Mouse (Mus musculus) embryonic facial prominence, embryonic 15.5 days (tissue): Measurements from ENCODE around the gene Zfp1. TPM values are rescaled to one million over a fixed set of nuclear protein-coding genes. Genes with fewer than 3 reads are reported as not detected.

Experiments
- ATAC-seq: fragments of 200-750 bp; cut with Nextera tagmentation; 2 replicates; pipeline ENCODE4 v1.8.0; 2017; ENCODE audit warnings: low read depth, moderate TSS enrichment; ENCODE audit not compliant: insufficient number of reproducible peaks, low FRiP score, low TSS enrichment
- H3K27ac ChIP-seq: fragments of 300-500 bp; sonication (generic); replicated peaks from 2 replicates; pipeline ENCODE4 v1.5.1; 2015; ENCODE audit warnings: mild to moderate bottlenecking, inconsistent platforms
- H3K27me3 ChIP-seq: fragments of 300-500 bp; sonication (generic); 2 replicates; pipeline ENCODE4 v1.6.1; 2015; ENCODE audit warnings: inconsistent platforms
- H3K36me3 ChIP-seq: fragments of 300-500 bp; sonication (generic); 2 replicates; pipeline ENCODE4 v1.6.1; 2015; ENCODE audit warnings: mild to moderate bottlenecking, inconsistent platforms
- H3K4me1 ChIP-seq: fragments of 300-500 bp; sonication (generic); 2 replicates; pipeline ENCODE4 v1.6.1; 2015; ENCODE audit warnings: inconsistent platforms
- H3K4me2 ChIP-seq: fragments of 300-500 bp; sonication (generic); replicated peaks from 2 replicates; pipeline ENCODE4 v1.6.1; 2015; ENCODE audit warnings: mild to moderate bottlenecking, inconsistent platforms
- H3K4me3 ChIP-seq: fragments of 300-500 bp; sonication (generic); replicated peaks from 2 replicates; pipeline ENCODE4 v1.5.1; 2015; ENCODE audit warnings: mild to moderate bottlenecking, inconsistent platforms
- H3K9ac ChIP-seq: fragments of 300-500 bp; sonication (generic); 2 replicates; pipeline ENCODE4 v1.6.1; 2015; ENCODE audit warnings: inconsistent platforms
- H3K9me3 ChIP-seq: fragments of 300-500 bp; sonication (generic); replicated peaks from 2 replicates; pipeline ENCODE4 v1.6.1; 2016; ENCODE audit warnings: inconsistent platforms
- WGBS: fragments of 180-500 bp; shearing (Covaris S2); methylation state at CpG from one replicate; pipeline ENCODE4 v1.1.7; 2015; 5-methylcytosine and 5-hydroxymethylcytosine counted together
- polyA plus RNA-seq: library from polyadenylated mRNA; unstranded; fragments of >200 nt; fragmentation: Nextera tagmentation; extraction: Ambion mirVana; gene quantifications from 2 replicates; pipeline ENCODE4 v1.2.1, GENCODE M21; 2015

Gene Zfp1
- polyA plus RNA-seq, 1 experiment from 2014 or later, result 25.9 TPM

DNA sequence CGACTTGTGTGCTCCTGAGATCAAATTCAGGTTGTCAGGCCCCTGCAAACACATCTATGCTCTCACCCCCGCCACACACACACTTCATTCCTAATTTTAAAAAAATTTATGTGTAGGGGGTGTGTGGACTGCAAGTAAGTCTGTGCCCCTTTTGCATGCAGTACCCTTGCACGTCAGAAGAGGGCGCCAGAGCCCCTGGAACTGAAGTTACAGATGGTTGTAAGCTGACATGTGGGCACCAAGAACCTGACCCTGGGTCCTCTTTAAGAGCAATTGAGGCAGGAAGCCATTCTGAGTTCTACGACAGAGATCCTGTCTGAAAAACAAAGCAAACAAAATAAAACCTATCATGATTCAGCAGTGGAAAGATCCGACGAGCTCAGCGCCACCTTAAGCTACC, 33.0 kb downstream of the Zfp1 start:
- Histone ChIP-seq H3K4me3 (no peak overlapping the region), H3K4me1 (no peaks in the 10 kb centered on the region), H3K27me3 (no peaks in the 10 kb centered on the region), H3K36me3 (peaks cover 2% of the 10 kb centered on the region), H3K27ac (no peak overlapping the region), H3K4me2 (no peak overlapping the region), H3K9me3 (0 out of 2 replicates have a peak, but pooled peaks cover 4% of the 10 kb centered on the region), H3K9ac (no peak overlapping the region)
- 76% methylated on average over 8 of the region's 8 CpGs for WGBS
- no peak for ATAC-seq

DNA sequence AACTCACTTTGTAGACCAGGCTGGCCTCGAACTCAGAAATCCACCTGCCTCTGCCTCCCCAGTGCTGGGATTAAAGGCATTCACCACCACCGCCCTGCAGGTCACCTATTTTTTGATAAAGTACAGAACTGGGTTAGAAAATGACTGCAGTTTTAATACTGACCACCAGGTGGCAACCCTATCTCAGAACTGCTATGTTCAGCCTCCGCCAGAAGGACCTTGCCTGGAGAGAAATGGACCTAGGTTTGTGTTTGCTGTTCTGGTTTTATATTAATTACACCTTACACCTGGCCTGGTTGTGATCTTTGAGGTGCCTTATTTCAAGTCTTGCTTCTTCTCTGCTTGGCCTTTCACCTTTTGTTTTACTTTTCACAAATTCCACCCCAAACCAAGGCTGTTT, 34.9 kb downstream of the Zfp1 start:
- Histone ChIP-seq H3K36me3 (no peaks in the 10 kb centered on the region), H3K4me1 (no peaks in the 10 kb centered on the region), H3K27me3 (no peaks in the 10 kb centered on the region), H3K4me3 (no peak overlapping the region), H3K4me2 (no peak overlapping the region), H3K27ac (no peak overlapping the region), H3K9ac (no peak overlapping the region), H3K9me3 (0 out of 2 replicates have a peak, but pooled peaks cover 4% of the 10 kb centered on the region)
- WGBS, result 30% methylated on average over 3 of the region's 3 CpGs
- ATAC-seq, result no peak

DNA sequence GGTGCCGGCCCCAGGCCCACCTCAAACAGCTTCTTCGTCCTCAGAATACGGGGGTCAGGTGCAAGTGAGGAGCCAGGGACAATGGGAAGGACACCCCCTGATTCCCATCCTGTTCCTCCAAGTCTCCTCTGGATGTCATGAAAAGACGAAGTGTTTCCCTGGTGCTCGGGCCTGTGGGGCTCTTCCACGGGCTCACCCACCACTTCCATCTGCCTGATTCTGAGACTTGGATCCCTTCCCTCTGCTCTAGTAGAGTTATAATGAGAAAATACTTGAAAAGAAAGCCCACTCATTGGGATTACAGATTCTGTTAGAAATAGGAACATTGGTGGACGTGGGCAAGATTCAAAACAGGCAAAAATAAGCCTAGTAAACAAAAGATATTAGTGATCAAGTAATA, 35.6 kb downstream of the Zfp1 start:
- no peak for ATAC-seq
- no peak overlapping the region for H3K9ac ChIP-seq
- WGBS, result 88% methylated on average over 7 of the region's 7 CpGs
- H3K27me3 ChIP-seq, result no peaks in the 10 kb centered on the region
- H3K9me3 ChIP-seq, result 0 out of 2 replicates have a peak, but pooled peaks cover 4% of the 10 kb centered on the region
- H3K36me3 ChIP-seq, result no peaks in the 10 kb centered on the region
- H3K27ac ChIP-seq, result no peak overlapping the region
- H3K4me2 ChIP-seq, result no peak overlapping the region
- H3K4me1 ChIP-seq, result no peaks in the 10 kb centered on the region
- no peak overlapping the region for H3K4me3 ChIP-seq

DNA sequence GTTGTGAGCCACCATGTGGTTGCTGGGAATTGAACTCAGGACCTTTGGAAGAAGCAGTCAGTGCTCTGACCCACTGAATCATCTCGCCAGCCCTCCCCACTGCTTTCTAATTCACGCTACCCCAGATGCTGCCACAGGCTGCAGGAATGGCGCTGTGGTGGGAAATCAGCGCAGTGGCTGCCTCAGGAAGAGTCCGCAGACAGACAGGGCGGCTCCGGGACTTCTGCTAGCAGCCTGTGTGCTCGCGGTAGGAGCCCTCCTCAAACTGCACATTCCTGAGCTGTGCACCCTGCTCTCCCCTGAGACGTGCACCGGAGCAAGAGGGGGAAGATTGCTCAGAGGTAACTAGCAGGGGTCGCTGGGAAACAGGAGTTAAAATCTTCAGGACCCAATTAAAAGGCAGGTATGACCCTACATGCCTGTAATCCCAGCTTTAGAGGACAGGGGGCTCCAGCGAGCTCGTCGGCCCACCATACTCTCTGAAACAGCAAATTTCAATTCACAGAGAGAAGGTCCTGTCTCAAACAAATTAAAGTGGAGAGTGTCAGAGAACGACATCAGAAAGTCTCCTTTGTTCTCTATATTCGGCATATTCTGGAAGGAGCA, 37.3 kb downstream of the Zfp1 start:
- 0 out of 2 replicates have a peak, but pooled peaks cover 4% of the 10 kb centered on the region for H3K9me3 ChIP-seq
- WGBS, result 33% methylated on average over 17 of the region's 17 CpGs
- no peak for ATAC-seq
- H3K4me2 ChIP-seq, result 0 out of 2 replicates have a peak overlapping the region, but pooled peaks have one; percentile 15
- H3K27ac ChIP-seq, result no peak overlapping the region
- H3K36me3 ChIP-seq, result no peaks in the 10 kb centered on the region
- H3K9ac ChIP-seq, result no peak overlapping the region
- no peaks in the 10 kb centered on the region for H3K4me1 ChIP-seq
- no peaks in the 10 kb centered on the region for H3K27me3 ChIP-seq
- no peak overlapping the region for H3K4me3 ChIP-seq

DNA sequence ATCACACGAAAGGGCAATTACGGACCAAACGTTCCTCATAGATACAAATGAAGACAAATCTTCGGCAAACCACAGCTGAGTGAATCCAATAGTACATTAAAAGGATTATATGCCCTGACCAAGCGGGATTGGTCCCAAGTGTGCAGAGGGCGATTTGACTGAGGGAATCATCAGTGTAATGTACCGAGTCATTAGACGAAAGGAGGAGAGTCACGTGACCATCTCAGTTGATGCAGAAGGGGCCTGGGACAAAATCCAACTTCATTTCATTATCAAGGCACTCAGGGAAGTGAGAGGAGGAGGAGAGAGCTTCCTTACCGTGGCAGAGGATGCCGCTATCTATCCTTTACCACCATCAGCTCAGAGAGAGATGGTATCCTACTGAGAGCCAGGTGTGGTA, 38.0 kb downstream of the Zfp1 start:
- H3K36me3 ChIP-seq, result no peaks in the 10 kb centered on the region
- no peaks in the 10 kb centered on the region for H3K4me1 ChIP-seq
- H3K27ac ChIP-seq, result no peak overlapping the region
- no peak for ATAC-seq
- no peaks in the 10 kb centered on the region for H3K27me3 ChIP-seq
- 0 out of 2 replicates have a peak, but pooled peaks cover 4% of the 10 kb centered on the region for H3K9me3 ChIP-seq
- no peak overlapping the region for H3K4me3 ChIP-seq
- H3K9ac ChIP-seq, result no peak overlapping the region
- no peak overlapping the region for H3K4me2 ChIP-seq
- 69% methylated on average over 11 of the region's 11 CpGs for WGBS

DNA sequence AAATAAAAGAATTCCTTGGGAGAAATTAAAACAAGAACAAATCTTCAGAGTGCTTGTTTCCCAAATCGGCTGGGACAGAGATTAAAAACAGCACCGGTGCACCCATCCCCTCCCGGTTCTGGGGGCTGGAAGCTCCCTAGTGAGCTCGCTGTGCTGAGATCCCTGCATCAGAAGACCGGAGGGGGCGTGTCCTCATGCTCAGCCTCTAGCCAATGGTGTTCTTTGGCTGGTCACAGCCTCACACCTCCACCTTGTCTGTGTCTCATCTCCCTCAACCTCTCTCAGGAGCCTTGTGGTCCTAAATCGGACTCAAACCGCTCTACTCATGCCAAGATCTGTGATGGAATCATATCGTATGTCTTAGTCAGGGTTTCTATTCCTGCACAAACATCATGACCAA, 39.3 kb downstream of the Zfp1 start:
- no peak overlapping the region for H3K9ac ChIP-seq
- H3K27ac ChIP-seq, result no peak overlapping the region
- H3K4me1 ChIP-seq, result no peaks in the 10 kb centered on the region
- 25% methylated on average over 9 of the region's 9 CpGs for WGBS
- H3K4me3 ChIP-seq, result no peak overlapping the region
- H3K36me3 ChIP-seq, result no peaks in the 10 kb centered on the region
- H3K27me3 ChIP-seq, result no peaks in the 10 kb centered on the region
- ATAC-seq, result no peak
- no peak overlapping the region for H3K4me2 ChIP-seq
- no peaks in the 10 kb centered on the region for H3K9me3 ChIP-seq

DNA sequence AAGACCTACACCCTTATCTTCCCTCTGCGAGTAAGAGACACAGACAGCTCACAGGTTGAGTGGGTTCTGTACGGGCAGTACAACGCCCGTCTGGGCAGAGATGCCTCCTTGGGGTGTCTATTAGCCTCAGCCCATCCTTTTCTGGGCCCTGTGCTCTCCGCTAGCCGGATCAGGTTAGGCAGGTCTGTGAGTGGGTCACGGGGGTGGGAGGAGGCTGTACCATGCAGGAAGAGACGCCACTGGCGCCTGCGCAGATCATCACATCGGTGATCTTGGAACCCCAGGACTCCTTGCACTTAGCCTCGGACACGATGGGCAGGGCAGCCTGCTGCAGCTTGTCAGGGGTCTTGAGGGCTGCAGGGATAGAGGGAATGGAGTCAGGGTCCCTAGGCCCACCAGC, 43.7 kb downstream of the Zfp1 start:
- no peak overlapping the region for H3K4me3 ChIP-seq
- H3K4me1 ChIP-seq, result no peaks in the 10 kb centered on the region
- H3K4me2 ChIP-seq, result no peak overlapping the region
- no peaks in the 10 kb centered on the region for H3K9me3 ChIP-seq
- 86% methylated on average over 13 of the region's 13 CpGs for WGBS
- no peak for ATAC-seq
- no peak overlapping the region for H3K9ac ChIP-seq
- no peaks in the 10 kb centered on the region for H3K36me3 ChIP-seq
- no peaks in the 10 kb centered on the region for H3K27me3 ChIP-seq
- H3K27ac ChIP-seq, result no peak overlapping the region

DNA sequence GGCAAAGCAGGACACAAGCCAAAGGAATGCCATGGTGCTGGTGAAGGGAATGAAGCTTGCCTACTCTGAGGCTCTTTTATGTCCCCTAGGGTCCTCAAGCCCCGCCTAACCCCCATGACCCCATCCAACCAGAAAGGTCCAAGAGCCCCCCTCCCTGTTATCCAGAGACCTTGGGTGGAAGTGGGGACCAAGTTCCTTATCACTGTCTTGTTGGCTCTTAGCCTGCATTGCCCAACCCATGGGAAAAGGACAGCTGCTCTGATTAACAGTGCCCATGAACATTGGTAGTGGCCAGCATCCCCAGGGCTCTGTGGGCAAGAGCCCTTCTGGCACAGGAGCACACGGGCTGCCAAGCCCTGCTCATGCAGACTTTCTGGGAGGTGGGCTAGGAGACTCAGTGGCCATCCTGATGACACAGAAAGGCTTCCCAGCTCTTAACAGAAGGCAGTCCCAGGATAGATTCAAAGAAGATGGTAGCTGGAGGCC, 47.8 kb downstream of the Zfp1 start, which contains the start of gene Ctrb1:
Gene Ctrb1, minus strand, starts transcription at position 51 of the 486 bp plus-strand sequence.
- Histone ChIP-seq H3K4me3 (no peak within 1 kb of the TSS), H3K27ac (no peak within 1 kb of the TSS), H3K4me1 (no peaks in the 10 kb centered on the region), H3K27me3 (no peaks in the 10 kb centered on the region), H3K9ac (no peak within 1 kb of the TSS), H3K36me3 (no peaks in the 10 kb centered on the region), H3K9me3 (no peaks in the 10 kb centered on the region), H3K4me2 (no peak within 1 kb of the TSS)
- WGBS, result 91% methylated on average over 2 of the region's 2 CpGs
- ATAC-seq, result no peak

DNA sequence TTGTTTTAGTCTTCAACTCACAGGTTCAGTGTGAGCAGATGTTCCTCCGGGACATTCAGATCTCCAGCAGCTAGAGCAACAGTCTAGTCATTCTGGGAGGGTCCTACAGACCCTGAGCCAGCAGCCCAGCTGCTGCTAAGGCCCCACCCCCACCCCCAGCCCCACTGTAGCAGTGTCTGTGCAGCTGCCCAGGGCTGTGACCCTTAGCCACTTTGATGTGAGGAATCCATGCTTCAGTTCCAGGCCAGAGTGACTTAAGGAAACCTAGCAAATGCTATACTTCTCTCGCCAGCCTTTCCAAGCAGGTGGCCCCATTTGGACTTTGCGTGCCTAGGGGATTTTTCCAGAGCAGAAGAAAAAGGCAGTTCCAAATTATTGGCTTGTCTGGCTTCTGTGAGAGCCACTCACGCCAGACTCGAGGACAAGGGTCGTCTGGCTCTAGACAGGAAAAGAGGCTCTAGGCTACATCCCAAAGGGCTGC, 50.1 kb downstream of the Zfp1 start:
- no peak overlapping the region for H3K4me3 ChIP-seq
- WGBS, result 44% methylated on average over 6 of the region's 6 CpGs
- H3K9me3 ChIP-seq, result no peaks in the 10 kb centered on the region
- H3K27ac ChIP-seq, result no peak overlapping the region
- ATAC-seq, result 0 out of 2 replicates have a peak, but pooled peaks have one; percentile 31
- no peaks in the 10 kb centered on the region for H3K36me3 ChIP-seq
- H3K4me2 ChIP-seq, result no peak overlapping the region
- no peaks in the 10 kb centered on the region for H3K4me1 ChIP-seq
- no peaks in the 10 kb centered on the region for H3K27me3 ChIP-seq
- H3K9ac ChIP-seq, result no peak overlapping the region

DNA sequence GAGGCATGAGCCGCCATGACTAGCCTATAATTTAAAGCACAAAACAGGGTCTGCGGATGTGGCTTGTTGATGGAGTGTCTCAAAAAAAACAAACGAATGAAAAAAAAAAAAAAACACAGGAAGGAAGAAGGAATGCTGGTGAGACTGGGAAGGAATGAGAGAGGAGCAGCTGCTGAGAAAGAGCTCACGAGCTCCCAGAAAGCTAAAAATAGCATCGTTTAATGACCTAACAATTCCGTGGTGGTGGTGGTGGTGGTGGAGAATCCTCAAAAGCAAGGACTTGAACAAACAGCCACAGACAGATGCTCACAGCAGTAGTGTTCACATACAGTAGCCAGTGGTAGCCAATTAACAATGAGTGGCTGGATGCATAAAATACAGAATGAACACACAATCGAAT, 52.2 kb downstream of the Zfp1 start:
- WGBS, result 55% methylated on average over 7 of the region's 7 CpGs
- Histone ChIP-seq H3K9ac (no peak overlapping the region), H3K4me3 (no peak overlapping the region), H3K9me3 (no peaks in the 10 kb centered on the region), H3K27ac (no peak overlapping the region), H3K4me1 (no peaks in the 10 kb centered on the region), H3K27me3 (no peaks in the 10 kb centered on the region), H3K36me3 (no peaks in the 10 kb centered on the region), H3K4me2 (no peak overlapping the region)
- ATAC-seq, result no peak

DNA sequence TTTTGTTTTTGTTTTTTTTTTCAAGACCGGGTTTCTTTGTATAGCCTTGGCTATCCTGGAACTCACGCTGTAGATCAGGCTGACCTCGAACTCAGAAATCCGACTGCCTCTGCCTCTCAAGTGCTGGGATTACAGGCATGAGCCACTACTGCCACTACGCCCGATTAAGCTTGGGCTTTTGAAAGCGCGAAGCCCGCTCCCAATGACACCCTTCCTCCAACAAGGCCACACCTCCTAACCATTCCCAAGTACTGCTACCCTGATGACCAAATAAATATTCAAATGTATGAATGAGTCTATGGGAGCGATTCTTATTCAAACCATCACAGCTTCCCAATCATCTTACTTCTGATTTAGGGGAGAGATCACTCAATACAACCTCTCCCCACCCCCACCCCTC, 54.5 kb downstream of the Zfp1 start:
- no peak overlapping the region for H3K9ac ChIP-seq
- H3K4me3 ChIP-seq, result no peak overlapping the region
- no peaks in the 10 kb centered on the region for H3K9me3 ChIP-seq
- H3K27ac ChIP-seq, result no peak overlapping the region
- no peaks in the 10 kb centered on the region for H3K4me1 ChIP-seq
- H3K27me3 ChIP-seq, result no peaks in the 10 kb centered on the region
- ATAC-seq, result no peak
- no peak overlapping the region for H3K4me2 ChIP-seq
- 81% methylated on average over 10 of the region's 10 CpGs for WGBS
- H3K36me3 ChIP-seq, result no peaks in the 10 kb centered on the region

DNA sequence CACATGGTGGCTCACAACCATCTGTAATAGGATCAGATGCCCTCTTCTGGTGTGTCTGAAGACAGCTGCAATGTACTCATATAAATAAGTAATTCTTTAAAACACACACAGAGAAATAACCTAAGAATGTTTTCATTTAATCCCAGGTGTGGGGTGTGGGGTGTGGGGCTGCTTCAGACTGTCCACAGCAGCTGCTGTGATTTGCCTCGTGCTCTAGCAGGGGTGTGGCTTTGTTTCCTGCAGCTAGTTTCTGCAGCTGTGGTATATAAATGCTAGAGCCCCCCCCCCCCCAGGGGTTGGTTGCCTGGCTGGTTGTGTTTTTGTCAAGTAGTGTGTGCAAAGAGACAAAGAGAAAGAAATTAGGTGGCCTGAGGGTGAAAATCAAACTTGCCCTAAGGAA, 55.8 kb downstream of the Zfp1 start:
- Histone ChIP-seq H3K4me1 (no peaks in the 10 kb centered on the region), H3K27ac (no peak overlapping the region), H3K4me3 (no peak overlapping the region), H3K27me3 (no peaks in the 10 kb centered on the region), H3K4me2 (no peak overlapping the region), H3K36me3 (no peaks in the 10 kb centered on the region), H3K9ac (no peak overlapping the region), H3K9me3 (no peaks in the 10 kb centered on the region)
- 4% methylated on average over 1 of the region's 1 CpGs for WGBS
- ATAC-seq, result no peak
